Mouse (Mus musculus): ENCODE measurements around the gene Tceal9.
A peak's percentile ranks its signal among the peaks of the same experiment; 100 is the strongest.
"Not testable (repeated sequence)": the region's sequence is repeated elsewhere in the genome, so short reads cannot be mapped to it uniquely, and the experiment has no call there.

The Tceal9 gene

GRCm38 (mm10) chrX:136244574-136245229 is at the start of gene Tceal9:
Tceal9 (plus strand) TSS chrX:136245079.
- DNase-seq = peak; percentile 85

- no peak for DNase-seq
Measured at GRCm38 (mm10) chrX:136195193-136195944, 49.5 kb upstream of the Tceal9 start.

GRCm38 (mm10) chrX:136196873-136197272 is 48.0 kb upstream of the Tceal9 start:
- peak; percentile 33 for DNase-seq

- DNase-seq = no peak
Measured at GRCm38 (mm10) chrX:136203257-136203656, 41.6 kb upstream of the Tceal9 start.

- peak; percentile 4 for DNase-seq
Measured at GRCm38 (mm10) chrX:136203664-136204066, 41.2 kb upstream of the Tceal9 start, which contains the start of gene Tceal5. Tceal5 (minus strand) TSS chrX:136203876.

- DNase-seq = no peak
Measured at GRCm38 (mm10) chrX:136204406-136204805, 40.5 kb upstream of the Tceal9 start.

GRCm38 (mm10) chrX:136213396-136213795 is 31.5 kb upstream of the Tceal9 start:
- DNase-seq = no peak

- not testable (repeated sequence) for DNase-seq
Measured at GRCm38 (mm10) chrX:136214729-136215677, 29.9 kb upstream of the Tceal9 start, which contains the start of the genes Tceal7 and Bex1. Tceal7 (plus strand) TSS chrX:136214779. Bex1 (minus strand) TSS chrX:136215513.

GRCm38 (mm10) chrX:136216303-136216702 is 28.6 kb upstream of the Tceal9 start:
- no peak for DNase-seq

GRCm38 (mm10) chrX:136223714-136224113 is 21.2 kb upstream of the Tceal9 start:
- no peak for DNase-seq

- DNase-seq = no peak
Measured at GRCm38 (mm10) chrX:136227768-136228167, 17.1 kb upstream of the Tceal9 start.

GRCm38 (mm10) chrX:136238118-136238517 is 6.8 kb upstream of the Tceal9 start:
- peak; percentile 44 for DNase-seq

GRCm38 (mm10) chrX:136243181-136243580 is 1.7 kb upstream of the Tceal9 start:
- no peak for DNase-seq

- DNase-seq = peak; percentile 26
Measured at GRCm38 (mm10) chrX:136245521-136246071, 717 bp downstream of the Tceal9 start.

GRCm38 (mm10) chrX:136248811-136249210 is 3.9 kb downstream of the Tceal9 start:
- DNase-seq = peak; percentile 22

- no peak for DNase-seq
Measured at GRCm38 (mm10) chrX:136249671-136250070, 4.8 kb downstream of the Tceal9 start.

- DNase-seq = no peak
Measured at GRCm38 (mm10) chrX:136252023-136252729, 7.3 kb downstream of the Tceal9 start.

GRCm38 (mm10) chrX:136267720-136268119 is 22.8 kb downstream of the Tceal9 start:
- DNase-seq = no peak

- DNase-seq = no peak
Measured at GRCm38 (mm10) chrX:136268173-136268572, 23.3 kb downstream of the Tceal9 start.

- DNase-seq = peak; percentile 50
Measured at GRCm38 (mm10) chrX:136269743-136270392, 25.0 kb downstream of the Tceal9 start, which contains the start of gene Bex3. Bex3 (plus strand) TSS chrX:136270253.

Data from lung, postnatal 10 days (tissue).